Mouse (Mus musculus): ENCODE results near the gene Nol3. TPM values are rescaled to one million over a fixed set of nuclear protein-coding genes. Genes with fewer than 3 reads are reported as not detected.

Gene Nol3
- polyA plus RNA-seq, 1 experiment from 2014 or later: 2.7 TPM

DNA sequence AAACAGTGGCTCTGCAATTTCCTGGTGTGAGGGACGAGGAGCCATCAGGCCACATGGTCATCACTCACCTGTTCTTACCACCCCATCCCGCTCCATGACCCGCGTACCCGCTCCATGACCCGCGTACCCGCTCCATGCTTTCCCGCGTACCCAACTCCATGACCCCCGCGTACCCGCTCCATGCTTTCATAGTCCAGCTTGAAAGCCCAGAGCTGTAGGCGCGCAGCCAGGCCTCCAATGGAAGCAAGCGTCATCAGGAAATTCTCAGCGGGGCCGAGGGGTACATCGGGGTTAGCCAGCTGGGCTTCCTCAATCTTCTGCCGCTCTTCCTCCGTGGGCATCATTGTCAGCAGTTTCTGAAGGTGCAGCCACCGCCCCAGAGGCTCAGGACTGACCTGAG is 55.5 kb downstream of the Nol3 start:
- peaks cover 87% of the 10 kb centered on the region for H3K36me3 ChIP-seq
- H3K4me2 ChIP-seq: no peak overlapping the region
- H3K4me3 ChIP-seq: no peak overlapping the region
- no peaks in the 10 kb centered on the region for H3K9me3 ChIP-seq
- no peak overlapping the region for H3K27ac ChIP-seq (replicated peaks)
- 92% methylated on average over 22 of the region's 22 CpGs for WGBS
- no peak overlapping the region for H3K9ac ChIP-seq
- H3K27me3 ChIP-seq (replicated peaks): no peaks in the 10 kb centered on the region
- H3K4me1 ChIP-seq: peaks cover 17% of the 10 kb centered on the region
- ATAC-seq (ENCODE audit: extremely low read depth, insufficient number of reproducible peaks, low FRiP score, low TSS enrichment): no peak

MicroRNA genes within 50 kb of the gene (microRNA counts, 519-probe panel; counts per million panel counts)
- microRNA mmu-miR-328: 3,480 counts per million, percentile 70 among the panel's probes with 10 or more counts

Small RNA genes within 50 kb of the gene (microRNA-seq; reads per million reads assigned to microRNA genes)
- gene Gm27320: not detected
- gene Mir328: 295 reads per million, percentile 68 among the genes with 10 or more reads in this experiment

Other genes with a start within 250 kb of the Nol3 start
- not detected in 2 replicates for gene Ces3a, start 227.5 kb upstream of the Nol3 start, polyA plus RNA-seq (2015; fragmentation: Nextera tagmentation; extraction: Ambion mirVana)
- not detected in 2 replicates for gene Ces3b, start 192.4 kb upstream of the Nol3 start, polyA plus RNA-seq (2015; fragmentation: Nextera tagmentation; extraction: Ambion mirVana)
- not detected in 2 replicates for gene Ces4a, start 144.3 kb upstream of the Nol3 start, polyA plus RNA-seq (2015; fragmentation: Nextera tagmentation; extraction: Ambion mirVana)
- gene Cbfb, start 105.5 kb upstream of the Nol3 start, polyA plus RNA-seq (2015; fragmentation: Nextera tagmentation; extraction: Ambion mirVana): 39.4 and 43.0 TPM in 2 replicates
- gene D230025D16Rik, start 51.0 kb upstream of the Nol3 start, polyA plus RNA-seq (2015; fragmentation: Nextera tagmentation; extraction: Ambion mirVana): 17.3 and 18.2 TPM in 2 replicates
- 11.8 and 14.5 TPM in 2 replicates for gene B3gnt9, start 21.0 kb upstream of the Nol3 start, polyA plus RNA-seq (2015; fragmentation: Nextera tagmentation; extraction: Ambion mirVana)
- gene Tradd, start 11.5 kb upstream of the Nol3 start, polyA plus RNA-seq (2015; fragmentation: Nextera tagmentation; extraction: Ambion mirVana): 18.3 and 18.8 TPM in 2 replicates
- 3.2 and 3.3 TPM in 2 replicates for gene Fbxl8, start 11.5 kb upstream of the Nol3 start, polyA plus RNA-seq (2015; fragmentation: Nextera tagmentation; extraction: Ambion mirVana)
- gene Hsf4, start 6.3 kb upstream of the Nol3 start, polyA plus RNA-seq (2015; fragmentation: Nextera tagmentation; extraction: Ambion mirVana): 0.15 TPM in 1 of 2 replicates, not detected in the other
- gene 4931428F04Rik, start 13.7 kb downstream of the Nol3 start, polyA plus RNA-seq (2015; fragmentation: Nextera tagmentation; extraction: Ambion mirVana): 6.0 and 6.5 TPM in 2 replicates
- 15.5 and 15.9 TPM in 2 replicates for gene Exoc3l, start 20.0 kb downstream of the Nol3 start, polyA plus RNA-seq (2015; fragmentation: Nextera tagmentation; extraction: Ambion mirVana)
- gene E2f4, start 21.5 kb downstream of the Nol3 start, polyA plus RNA-seq (2015; fragmentation: Nextera tagmentation; extraction: Ambion mirVana): 58.7 and 59.3 TPM in 2 replicates
- 2.3 and 2.6 TPM in 2 replicates for gene Elmo3, start 29.5 kb downstream of the Nol3 start, polyA plus RNA-seq (2015; fragmentation: Nextera tagmentation; extraction: Ambion mirVana)
- 0.96 and 1.2 TPM in 2 replicates for gene Lrrc29, start 50.1 kb downstream of the Nol3 start, polyA plus RNA-seq (2015; fragmentation: Nextera tagmentation; extraction: Ambion mirVana)
- gene Tmem208, start 50.2 kb downstream of the Nol3 start, polyA plus RNA-seq (2015; fragmentation: Nextera tagmentation; extraction: Ambion mirVana): 75.9 and 92.9 TPM in 2 replicates
- 1.9 and 2.0 TPM in 2 replicates for gene Fhod1, start 71.8 kb downstream of the Nol3 start, polyA plus RNA-seq (2015; fragmentation: Nextera tagmentation; extraction: Ambion mirVana)
- gene Slc9a5, start 72.7 kb downstream of the Nol3 start, polyA plus RNA-seq (2015; fragmentation: Nextera tagmentation; extraction: Ambion mirVana): 1.3 and 1.4 TPM in 2 replicates
- gene Plekhg4, start 97.1 kb downstream of the Nol3 start, polyA plus RNA-seq (2015; fragmentation: Nextera tagmentation; extraction: Ambion mirVana): 0.23 and 0.42 TPM in 2 replicates
- gene Kctd19, start 137.4 kb downstream of the Nol3 start, polyA plus RNA-seq (2015; fragmentation: Nextera tagmentation; extraction: Ambion mirVana): not detected in 2 replicates
- 0.08 and 0.28 TPM in 2 replicates for gene Lrrc36, start 137.4 kb downstream of the Nol3 start, polyA plus RNA-seq (2015; fragmentation: Nextera tagmentation; extraction: Ambion mirVana)
- 12.3 TPM in 2 replicates for gene Tppp3, start 195.4 kb downstream of the Nol3 start, polyA plus RNA-seq (2015; fragmentation: Nextera tagmentation; extraction: Ambion mirVana)
- gene Zdhhc1, start 220.8 kb downstream of the Nol3 start, polyA plus RNA-seq (2015; fragmentation: Nextera tagmentation; extraction: Ambion mirVana): 21.8 and 22.3 TPM in 2 replicates
- gene Hsd11b2, start 242.6 kb downstream of the Nol3 start, polyA plus RNA-seq (2015; fragmentation: Nextera tagmentation; extraction: Ambion mirVana): 1.2 and 1.5 TPM in 2 replicates

Measured in heart, embryonic 13.5 days (tissue).